Mouse (Mus musculus): ENCODE measurements around the gene Acsl3. TPM values are rescaled to one million over a fixed set of nuclear protein-coding genes. Genes with fewer than 3 reads are reported as not detected.

Acsl3 gene
- total RNA-seq, 2 experiments from 2014 or later = 157 to 167 TPM

DNA sequence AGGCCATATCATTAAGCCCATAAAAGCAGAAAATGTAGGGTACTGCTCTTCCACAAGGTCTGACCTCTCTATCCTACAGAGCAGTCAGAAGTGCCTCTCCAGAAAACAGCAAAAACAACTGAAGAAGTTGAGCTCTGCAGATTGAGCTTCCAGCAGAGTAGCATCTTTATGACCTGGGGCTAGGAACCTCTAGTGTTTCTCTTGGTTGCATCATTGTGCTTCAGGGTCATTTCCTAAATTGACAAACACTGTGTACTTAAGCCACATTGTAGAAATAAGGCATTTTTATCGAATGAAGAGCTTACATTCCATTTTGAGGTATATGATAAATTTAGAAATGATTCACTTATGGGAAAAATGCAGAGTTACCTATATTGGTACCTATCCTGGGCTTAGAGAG lies 9.0 kb downstream of the Acsl3 start:
- intact Hi-C loops (cut with DNase I) = no loop called here
- no peak for DNase-seq (ENCODE audit: low spot score in 2 of 2)

DNA sequence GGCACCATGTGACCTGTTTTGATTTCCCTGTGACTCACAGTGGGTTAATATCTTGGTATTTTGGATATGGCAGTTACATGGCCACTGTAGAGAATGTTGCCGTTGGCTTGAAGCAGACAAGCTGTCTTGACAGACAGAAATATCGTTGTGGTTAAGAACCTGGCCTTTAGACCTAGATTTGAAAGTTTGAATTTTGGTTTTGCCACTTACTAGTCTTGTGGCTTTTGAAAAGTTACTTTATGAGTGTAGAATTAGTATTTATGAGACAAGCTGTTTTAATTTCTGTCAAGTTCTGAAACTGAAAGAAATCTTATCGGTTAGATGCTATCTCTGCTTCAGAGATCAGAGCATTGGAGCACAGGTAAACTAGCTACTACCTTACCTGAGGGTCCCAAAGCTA lies 24.7 kb downstream of the Acsl3 start:
- DNase-seq (ENCODE audit: low spot score in 2 of 2) = no peak
- intact Hi-C loops (cut with DNase I) = no loop called here

DNA sequence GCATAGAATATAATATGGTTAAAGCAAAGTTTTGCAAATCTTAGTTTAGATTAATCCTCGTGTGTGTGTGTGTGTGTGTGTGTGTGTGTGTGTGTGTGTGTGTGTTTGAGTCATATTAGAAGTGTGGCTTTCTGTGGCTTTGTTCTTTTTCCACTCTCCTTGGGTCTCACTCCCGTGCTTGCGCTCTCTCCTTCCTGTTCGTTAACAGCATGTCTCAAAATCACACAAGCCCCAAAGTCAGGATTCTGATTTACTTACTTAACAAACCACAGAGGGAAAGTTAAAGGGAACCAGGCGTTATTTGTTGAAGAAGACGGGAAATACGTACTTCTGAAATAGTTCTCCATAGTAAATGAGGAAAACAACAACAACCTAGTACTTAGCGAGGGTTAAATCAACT lies 26.5 kb downstream of the Acsl3 start:
- no peak for DNase-seq (ENCODE audit: low spot score in 2 of 2)
- intact Hi-C loops (cut with DNase I) = loop anchor here (2.0 kb wide), 1 partner anchor 147 kb away; no protein-coding TSS in a partner anchor

DNA sequence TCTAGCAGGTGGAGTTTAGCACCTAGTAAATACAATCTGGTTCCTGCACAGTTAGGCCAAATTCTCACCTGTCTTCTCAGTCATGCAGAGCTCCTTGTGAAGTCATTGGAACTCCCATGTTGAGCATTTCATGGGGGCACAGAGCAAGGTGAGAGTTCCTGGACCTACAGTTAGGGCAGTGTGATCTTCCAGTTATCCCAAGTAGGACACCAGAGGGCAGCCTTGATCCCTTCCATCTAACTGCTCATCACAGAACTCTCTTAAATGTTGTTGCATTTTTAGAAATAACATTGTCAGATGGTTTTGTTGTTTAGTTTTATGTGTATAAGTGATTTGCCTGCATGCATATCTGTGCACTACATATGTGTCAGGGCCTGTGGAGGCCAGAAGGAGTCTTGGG lies 29.2 kb downstream of the Acsl3 start:
- intact Hi-C loops (cut with DNase I) = no loop called here
- peak in 1 of 2 experiments; percentile 32 for DNase-seq (ENCODE audit: low spot score in 2 of 2)

DNA sequence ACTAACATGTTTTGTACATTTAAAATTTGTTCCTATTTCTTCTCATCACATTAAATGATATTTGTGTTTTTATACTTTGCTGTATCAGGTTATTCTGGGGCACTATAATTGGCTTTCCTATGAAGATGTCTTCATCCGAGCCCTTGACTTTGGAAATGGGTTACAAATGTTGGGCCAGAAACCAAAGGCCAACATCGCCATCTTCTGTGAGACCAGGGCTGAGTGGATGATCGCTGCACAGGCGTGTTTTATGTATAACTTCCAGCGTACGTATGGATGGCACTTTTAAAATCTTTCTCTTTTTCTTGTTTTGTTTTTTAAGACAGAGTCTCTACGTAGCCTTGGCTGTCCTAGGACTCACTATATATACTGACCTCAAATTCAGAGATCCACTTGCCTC lies 30.5 kb downstream of the Acsl3 start:
- DNase-seq (ENCODE audit: low spot score in 2 of 2) = no peak
- intact Hi-C loops (cut with DNase I) = no loop called here

DNA sequence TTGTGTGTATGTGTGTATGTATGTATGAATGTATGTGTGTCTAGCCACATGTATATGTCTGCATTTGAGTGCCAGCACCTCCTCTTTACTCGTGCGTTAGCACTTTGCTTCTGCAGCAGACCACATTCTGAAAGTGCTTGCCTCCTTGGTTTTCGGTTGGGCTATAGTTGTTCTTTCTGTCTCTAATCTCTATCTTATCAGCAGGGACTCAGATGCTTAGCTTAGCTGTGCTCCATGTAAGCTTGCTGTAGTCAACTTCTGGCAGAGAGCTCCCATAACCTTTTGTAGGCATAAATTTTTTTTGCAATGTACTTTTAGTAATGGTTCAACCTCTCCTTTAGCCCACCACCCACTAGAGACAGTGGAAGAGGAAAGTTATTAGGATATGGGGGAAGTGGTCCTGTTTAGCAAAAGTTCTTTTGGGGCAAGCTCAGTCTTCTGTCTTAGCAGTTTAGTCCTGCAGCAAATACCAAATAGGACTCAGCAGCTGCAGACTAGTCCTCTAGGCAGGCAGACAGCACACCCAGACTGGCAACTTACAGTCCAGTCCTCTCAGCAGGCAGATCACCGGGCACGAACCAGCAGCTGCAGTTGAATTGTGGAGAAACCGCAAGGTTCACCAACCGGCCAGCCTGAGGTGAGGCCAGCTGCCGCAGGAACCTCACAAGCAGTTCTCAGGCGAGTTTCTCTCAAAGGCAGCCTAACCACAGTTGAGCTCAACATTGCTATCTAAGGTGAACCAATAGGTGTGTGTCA lies 37.1 kb downstream of the Acsl3 start:
- no peak for DNase-seq (ENCODE audit: low spot score in 2 of 2)
- intact Hi-C loops (cut with DNase I) = no loop called here

DNA sequence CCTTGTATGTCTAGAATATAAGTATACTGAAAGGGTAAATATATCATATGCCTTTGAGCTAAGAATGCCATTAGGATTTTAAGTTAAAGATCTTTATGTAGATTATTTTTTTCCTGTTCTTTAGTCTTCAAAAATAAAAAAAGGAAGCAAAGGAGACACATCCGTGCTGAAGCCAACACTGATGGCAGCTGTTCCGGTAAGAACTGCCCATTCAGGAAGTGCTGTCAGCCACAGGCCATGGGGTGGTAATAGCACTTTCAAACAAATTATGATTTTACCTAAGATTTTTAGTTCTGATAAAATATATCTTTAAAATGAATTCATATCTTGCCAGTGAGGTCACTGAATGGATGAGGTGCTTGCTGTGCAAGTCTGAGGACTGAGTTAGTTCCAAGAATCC lies 38.7 kb downstream of the Acsl3 start:
- no peak for DNase-seq (ENCODE audit: low spot score in 2 of 2)
- intact Hi-C loops (cut with DNase I) = no loop called here

DNA sequence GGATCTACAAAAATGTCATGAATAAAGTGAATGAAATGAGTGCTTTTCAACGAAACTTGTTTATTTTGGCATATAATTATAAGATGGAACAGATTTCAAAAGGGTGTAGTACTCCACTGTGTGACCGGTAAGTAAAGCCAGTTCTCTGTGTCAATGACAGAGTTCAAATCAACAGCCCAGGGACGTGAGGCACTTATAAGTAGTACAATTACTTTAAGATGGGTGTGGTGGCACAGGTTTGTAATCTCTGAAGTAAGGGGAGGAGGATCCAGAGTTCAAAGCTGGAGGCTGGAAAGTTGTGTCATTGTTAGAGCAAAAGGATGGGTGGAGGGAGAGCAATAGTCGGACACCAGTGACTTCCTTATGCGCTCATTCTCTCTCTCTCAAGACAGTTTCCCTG lies 39.3 kb downstream of the Acsl3 start:
- intact Hi-C loops (cut with DNase I) = no loop called here
- no peak for DNase-seq (ENCODE audit: low spot score in 2 of 2)

DNA sequence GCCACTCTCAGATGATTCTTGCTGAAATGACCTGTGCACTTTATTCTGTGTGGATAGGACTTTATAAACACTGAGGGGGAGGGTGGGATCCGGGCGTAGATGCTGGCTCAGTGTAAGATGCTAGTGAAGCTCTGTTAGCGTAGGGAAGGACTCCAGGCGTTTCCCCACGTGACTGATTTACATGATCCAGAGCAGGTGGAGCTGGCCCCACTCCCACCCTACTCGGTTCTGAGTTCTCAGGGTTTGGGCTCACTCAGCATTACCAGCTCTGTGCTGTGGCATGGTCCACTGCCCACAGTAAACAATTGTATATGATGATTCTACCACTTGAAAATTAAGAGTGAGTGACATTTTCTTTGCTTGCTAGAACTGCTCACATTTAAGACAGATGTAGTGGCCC lies 40.5 kb downstream of the Acsl3 start:
- intact Hi-C loops (cut with DNase I) = no loop called here
- no peak for DNase-seq (ENCODE audit: low spot score in 2 of 2)

DNA sequence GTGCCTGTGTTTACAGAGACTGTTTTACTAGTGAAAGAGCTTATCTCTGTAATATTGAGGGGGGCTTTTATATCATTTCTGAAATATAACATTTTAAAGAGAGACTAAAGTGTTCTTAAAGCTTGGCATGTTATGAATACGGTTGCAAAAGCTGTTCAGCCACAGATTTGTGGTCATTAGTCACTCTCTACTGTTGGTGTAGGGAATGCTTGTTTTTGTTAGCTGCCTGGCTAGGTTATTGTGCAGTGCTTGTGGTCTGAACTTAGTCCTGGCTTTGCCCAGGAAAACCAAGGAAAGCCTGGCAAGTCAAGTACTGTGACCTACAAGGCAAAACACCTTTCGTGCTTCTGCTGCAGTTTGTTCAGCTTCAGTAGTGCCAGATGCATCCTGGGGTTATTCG lies 44.1 kb downstream of the Acsl3 start:
- intact Hi-C loops (cut with DNase I) = no loop called here
- DNase-seq (ENCODE audit: low spot score in 2 of 2) = no peak

DNA sequence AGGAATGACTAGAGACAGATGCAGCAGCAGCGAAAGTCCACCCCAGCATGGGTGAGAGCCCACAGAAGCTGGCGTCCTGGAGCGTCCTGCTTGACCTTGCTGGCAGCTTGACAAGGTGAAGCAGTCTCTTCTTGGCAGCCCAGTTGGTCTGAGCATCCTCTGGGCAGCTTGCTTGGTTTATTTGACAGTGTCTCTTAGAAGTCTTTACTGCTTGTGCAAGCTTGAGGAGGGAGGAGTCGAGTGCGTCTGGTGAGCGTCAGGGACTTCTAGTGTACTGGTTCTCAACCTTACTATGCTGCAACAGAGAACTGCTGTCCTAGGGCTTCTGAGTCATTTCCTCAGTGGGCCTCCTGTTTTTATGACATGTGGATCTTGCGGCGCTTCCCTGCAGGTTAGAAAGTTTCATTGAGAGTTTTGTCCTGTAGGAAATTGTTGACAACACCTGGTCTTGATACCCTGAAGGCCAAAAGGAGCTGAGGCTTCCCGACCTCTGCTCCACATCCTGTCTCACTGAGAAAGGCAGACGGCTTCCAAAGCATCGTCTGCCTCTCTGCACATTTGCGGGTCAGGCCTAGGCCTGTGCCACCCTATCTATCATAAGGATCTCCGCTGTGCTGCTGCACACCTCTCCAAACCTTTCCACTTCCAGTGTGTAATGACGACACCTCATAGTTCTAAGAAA lies 44.8 kb downstream of the Acsl3 start:
- intact Hi-C loops (cut with DNase I) = no loop called here

DNA sequence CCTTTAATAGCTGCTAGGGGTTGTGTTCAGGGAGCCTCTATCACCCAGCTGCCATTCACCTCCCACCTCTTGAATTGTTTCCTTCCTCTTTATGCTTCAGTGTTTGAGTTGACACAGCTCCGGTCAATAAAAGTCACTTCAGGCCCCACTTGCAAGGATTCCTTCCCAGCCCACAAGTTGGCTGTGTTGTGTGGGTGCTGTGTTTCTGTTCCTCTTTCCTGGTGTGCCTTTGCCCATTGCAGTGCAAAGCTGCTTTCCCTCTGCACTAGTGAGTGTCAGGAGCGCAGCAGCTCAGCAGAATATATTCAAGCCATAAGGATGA lies 45.3 kb downstream of the Acsl3 start:
- intact Hi-C loops (cut with DNase I) = no loop called here
- DNase-seq (ENCODE audit: low spot score in 2 of 2) = no peak

More for the DNA sequence above, 44.8 kb downstream of the Acsl3 start:
- DNase-seq (ENCODE audit: low spot score in 2 of 2) = no peak

DNA sequence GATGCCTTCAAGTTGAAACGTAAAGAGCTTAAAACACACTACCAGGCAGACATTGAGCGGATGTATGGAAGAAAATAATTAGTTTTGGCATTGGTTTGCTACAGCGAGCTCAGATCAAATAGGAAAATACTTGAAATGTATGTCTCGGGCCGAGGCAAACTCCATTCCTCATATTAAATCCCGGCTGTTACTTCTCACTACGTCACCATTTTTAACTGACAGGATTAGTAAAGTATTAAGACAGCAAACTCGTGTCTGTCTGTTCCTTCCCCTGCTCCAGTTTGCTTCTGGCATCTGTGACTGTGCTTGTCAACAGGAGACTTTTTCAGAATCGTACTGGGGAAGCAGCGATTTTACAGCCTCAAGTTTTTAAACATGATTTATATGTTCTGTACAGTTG lies 48.7 kb downstream of the Acsl3 start:
- no peak for DNase-seq (ENCODE audit: low spot score in 2 of 2)
- intact Hi-C loops (cut with DNase I) = no loop called here

DNA sequence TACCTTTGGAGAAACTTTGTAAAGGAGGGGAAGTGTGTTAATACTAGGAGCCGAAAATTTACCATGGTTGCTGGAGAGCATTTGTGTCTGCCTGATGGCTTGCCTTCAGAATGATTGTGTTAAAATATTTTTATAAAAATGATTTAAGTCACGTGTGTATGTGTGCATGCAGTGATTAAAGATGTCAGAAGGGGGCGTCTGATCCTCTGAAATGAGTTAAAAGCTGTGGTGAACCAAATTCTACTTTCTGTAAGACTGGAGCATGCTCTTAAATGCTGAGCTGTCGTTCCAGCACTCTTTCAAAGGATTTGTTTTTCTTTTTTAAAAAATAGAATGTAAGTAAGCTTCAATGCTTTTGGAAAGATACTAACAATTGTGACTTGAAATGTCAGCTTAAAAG lies 49.7 kb downstream of the Acsl3 start:
- intact Hi-C loops (cut with DNase I) = no loop called here
- DNase-seq (ENCODE audit: low spot score in 2 of 2) = peak; percentile 30 to 61

DNA sequence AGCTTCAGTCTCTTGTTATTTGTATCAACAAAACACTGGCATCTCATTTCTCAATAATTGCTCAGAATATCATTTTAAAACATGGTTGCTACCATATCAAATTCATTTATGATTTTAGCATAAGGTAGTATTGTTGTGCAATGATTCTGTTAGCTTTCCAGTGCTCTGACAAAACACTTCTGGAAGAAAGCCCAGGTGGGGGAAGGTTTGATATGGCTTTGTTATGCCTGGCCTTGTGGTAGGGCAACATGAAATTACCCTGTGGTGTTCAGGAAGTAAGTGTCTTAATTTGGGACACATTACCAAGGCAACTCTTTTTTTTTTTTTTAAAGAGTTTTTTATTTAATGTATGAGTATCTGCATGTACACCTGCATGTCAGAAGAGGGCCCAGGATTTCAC lies 52.4 kb downstream of the Acsl3 start:
- intact Hi-C loops (cut with DNase I) = no loop called here

DNA sequence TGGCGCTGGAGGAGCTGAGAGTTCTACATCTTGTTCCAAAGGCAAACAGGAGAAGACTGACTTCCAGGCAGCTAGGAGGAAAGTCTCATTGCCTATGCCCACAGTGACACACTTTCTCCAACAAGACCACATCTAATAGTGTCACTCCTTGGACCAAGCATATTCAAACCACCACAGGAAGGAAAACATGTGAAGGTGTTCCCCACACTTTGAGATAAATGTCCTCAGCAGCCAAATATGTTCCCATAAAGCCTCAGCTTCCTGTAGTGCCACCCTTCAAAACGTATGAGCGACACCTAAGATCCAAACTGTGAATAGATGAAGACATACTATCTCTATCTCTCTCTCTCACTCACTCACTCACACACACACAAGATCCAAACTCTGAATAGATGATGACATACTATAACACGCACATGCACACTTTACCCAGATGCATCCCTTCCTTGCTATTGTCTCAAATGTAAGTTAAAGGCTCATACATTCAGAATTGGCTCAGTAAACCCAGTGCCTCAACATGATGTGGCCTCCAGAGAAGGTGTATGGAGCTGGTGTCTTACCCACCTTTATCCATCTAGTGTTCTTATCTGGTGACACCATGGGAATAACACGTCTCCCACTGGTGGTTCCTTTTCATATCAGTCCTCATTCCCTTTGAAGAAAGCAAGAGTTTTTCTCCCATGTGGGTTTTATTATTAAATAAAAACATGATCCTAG lies 53.1 kb downstream of the Acsl3 start:
- intact Hi-C loops (cut with DNase I) = no loop called here
- no peak for DNase-seq (ENCODE audit: low spot score in 2 of 2)

More for the DNA sequence above, 52.4 kb downstream of the Acsl3 start:
- no peak for DNase-seq (ENCODE audit: low spot score in 2 of 2)

DNA sequence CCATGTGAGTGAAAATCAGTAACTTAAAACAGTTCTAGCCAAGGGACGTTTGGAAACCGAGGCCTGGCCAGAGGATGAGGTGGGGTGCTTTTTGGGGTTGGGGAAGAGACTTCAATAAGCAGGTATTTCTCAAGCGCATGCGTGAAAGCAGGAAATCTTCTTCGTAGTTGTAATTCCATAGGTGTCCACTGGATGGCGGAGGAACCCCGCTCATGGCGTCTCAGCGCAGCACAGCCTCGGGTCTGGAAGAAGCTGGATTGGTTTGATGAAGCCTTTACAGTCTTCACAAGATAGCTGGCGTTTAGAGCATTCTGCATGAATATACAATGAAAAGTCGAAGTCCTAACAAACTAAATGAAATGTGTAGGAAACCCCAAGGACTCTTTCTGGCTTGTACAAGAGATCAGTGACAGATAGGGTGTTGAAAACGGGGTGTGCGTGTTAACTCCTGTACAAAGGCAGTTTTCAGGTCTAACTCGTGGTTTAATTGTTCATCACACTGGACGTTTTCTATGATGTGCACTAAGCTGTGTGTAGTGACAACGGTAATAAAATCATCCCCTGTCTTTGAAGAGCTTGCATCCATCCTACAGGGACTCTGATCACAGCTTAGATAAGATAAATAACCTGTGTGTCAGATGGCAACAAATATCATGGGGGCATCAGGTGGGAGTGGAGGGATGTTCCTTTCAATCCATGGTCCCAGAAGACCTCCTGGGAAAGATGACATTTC lies 67.0 kb downstream of the Acsl3 start:
- DNase-seq (ENCODE audit: low spot score in 2 of 2) = peak; percentile 85 to 95
- intact Hi-C loops (cut with DNase I) = loop anchor here (1.0 to 5.0 kb wide), 5 partner anchors 122 to 958 kb away; partner anchors contain the start of gene Scg2

DNA sequence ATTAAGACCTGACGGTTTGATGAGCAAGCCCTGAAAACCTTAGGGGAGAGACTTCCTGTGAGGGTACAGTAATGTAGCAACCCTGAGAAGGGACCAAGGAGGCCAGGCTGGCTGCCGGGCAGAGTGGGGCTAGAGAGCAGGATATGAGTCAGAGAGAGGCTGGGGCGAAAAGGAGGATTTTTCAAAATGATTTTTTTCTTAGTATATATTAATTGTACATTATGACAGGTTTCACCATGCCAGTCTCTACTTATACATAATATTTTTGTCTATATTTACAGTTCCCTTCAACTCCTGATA lies 67.5 kb downstream of the Acsl3 start:
- no peak for DNase-seq (ENCODE audit: low spot score in 2 of 2)
- intact Hi-C loops (cut with DNase I) = loop anchor here (2.0 kb wide), 2 partner anchors 716 to 958 kb away; partner anchors contain the start of gene Scg2

DNA sequence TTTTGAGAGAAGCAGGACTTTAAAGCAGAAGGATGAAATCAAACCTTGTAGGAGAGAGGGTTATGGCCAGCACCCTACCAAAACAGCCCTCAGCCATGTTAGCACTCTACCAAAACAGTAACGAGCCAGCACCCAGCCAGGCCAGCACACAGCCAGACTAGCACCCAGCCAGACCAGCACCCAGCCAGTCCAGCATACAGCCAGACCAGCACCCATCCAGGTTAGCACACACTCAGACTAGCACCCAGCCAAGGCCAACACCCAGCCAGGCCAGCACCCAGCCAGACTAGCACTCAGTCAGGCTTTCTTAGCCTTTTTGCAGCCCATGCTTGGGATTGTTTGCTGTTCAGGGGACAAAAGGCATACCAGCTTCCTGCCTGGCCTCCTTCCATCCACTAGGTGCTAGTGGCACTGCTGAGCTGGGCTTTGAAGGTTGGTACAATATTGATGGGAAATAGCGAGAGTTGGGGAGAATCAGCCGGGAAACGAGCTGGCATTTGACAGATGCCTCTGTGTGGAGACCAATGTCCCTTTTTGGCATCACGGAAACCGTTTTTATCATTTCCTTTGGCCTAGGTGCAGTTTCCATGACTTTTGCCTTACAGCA lies 68.1 kb downstream of the Acsl3 start:
- intact Hi-C loops (cut with DNase I) = loop anchor here (2.0 kb wide), 2 partner anchors 715 to 957 kb away; partner anchors contain the start of gene Scg2

More for the DNA sequence above, 68.1 kb downstream of the Acsl3 start:
- DNase-seq (ENCODE audit: low spot score in 2 of 2) = no peak
